Mouse (Mus musculus): Measurements from ENCODE around the gene Diaph3. TPM values are rescaled to one million over a fixed set of nuclear protein-coding genes. Genes with fewer than 3 reads are reported as not detected.
"Not testable (repeated sequence)": the region's sequence is repeated elsewhere in the genome, so short reads cannot be mapped to it uniquely, and the experiment has no call there.

Diaph3 gene
- total RNA-seq, 1 experiment from 2014 or later = 3.7 TPM

GRCm38 (mm10) chr14:87088456-87088855 is 52.6 kb downstream of the Diaph3 start:
- no peak for ATAC-seq (replicated peaks; ENCODE audit: insufficient number of reproducible peaks, low FRiP score, low TSS enrichment, poor library complexity, severe bottlenecking)

- no peak for ATAC-seq (replicated peaks; ENCODE audit: insufficient number of reproducible peaks, low FRiP score, low TSS enrichment, poor library complexity, severe bottlenecking)
Measured at GRCm38 (mm10) chr14:87087996-87088395, 53.0 kb downstream of the Diaph3 start.

- not testable (repeated sequence) for ATAC-seq (replicated peaks; ENCODE audit: insufficient number of reproducible peaks, low FRiP score, low TSS enrichment, poor library complexity, severe bottlenecking)
Measured at GRCm38 (mm10) chr14:87084906-87085305, 56.1 kb downstream of the Diaph3 start.

GRCm38 (mm10) chr14:87083911-87084310 is 57.1 kb downstream of the Diaph3 start:
- no peak for ATAC-seq (replicated peaks; ENCODE audit: insufficient number of reproducible peaks, low FRiP score, low TSS enrichment, poor library complexity, severe bottlenecking)

GRCm38 (mm10) chr14:87079725-87080124 is 61.3 kb downstream of the Diaph3 start:
- peak; percentile 53; the same call in 1 of the 2 replicates for ATAC-seq (replicated peaks; ENCODE audit: insufficient number of reproducible peaks, low FRiP score, low TSS enrichment, poor library complexity, severe bottlenecking)

- ATAC-seq (replicated peaks; ENCODE audit: insufficient number of reproducible peaks, low FRiP score, low TSS enrichment, poor library complexity, severe bottlenecking) = peak; percentile 76
Measured at GRCm38 (mm10) chr14:87075021-87075531, 66.0 kb downstream of the Diaph3 start.

- no peak for ATAC-seq (replicated peaks; ENCODE audit: insufficient number of reproducible peaks, low FRiP score, low TSS enrichment, poor library complexity, severe bottlenecking)
Measured at GRCm38 (mm10) chr14:87064281-87064680, 76.8 kb downstream of the Diaph3 start.

GRCm38 (mm10) chr14:87056169-87056568 is 84.9 kb downstream of the Diaph3 start:
- ATAC-seq (replicated peaks; ENCODE audit: insufficient number of reproducible peaks, low FRiP score, low TSS enrichment, poor library complexity, severe bottlenecking) = no peak

- no peak for ATAC-seq (replicated peaks; ENCODE audit: insufficient number of reproducible peaks, low FRiP score, low TSS enrichment, poor library complexity, severe bottlenecking)
Measured at GRCm38 (mm10) chr14:87051187-87051586, 89.8 kb downstream of the Diaph3 start.

- peak; percentile 91 for ATAC-seq (replicated peaks; ENCODE audit: insufficient number of reproducible peaks, low FRiP score, low TSS enrichment, poor library complexity, severe bottlenecking)
Measured at GRCm38 (mm10) chr14:87044401-87044806, 96.6 kb downstream of the Diaph3 start.

- no peak for ATAC-seq (replicated peaks; ENCODE audit: insufficient number of reproducible peaks, low FRiP score, low TSS enrichment, poor library complexity, severe bottlenecking)
Measured at GRCm38 (mm10) chr14:87020240-87020639, 120.8 kb downstream of the Diaph3 start.

- no peak for ATAC-seq (replicated peaks; ENCODE audit: insufficient number of reproducible peaks, low FRiP score, low TSS enrichment, poor library complexity, severe bottlenecking)
Measured at GRCm38 (mm10) chr14:87019687-87020086, 121.3 kb downstream of the Diaph3 start.

GRCm38 (mm10) chr14:86997318-86997717 is 143.7 kb downstream of the Diaph3 start:
- no peak for ATAC-seq (replicated peaks; ENCODE audit: insufficient number of reproducible peaks, low FRiP score, low TSS enrichment, poor library complexity, severe bottlenecking)

- ATAC-seq (replicated peaks; ENCODE audit: insufficient number of reproducible peaks, low FRiP score, low TSS enrichment, poor library complexity, severe bottlenecking) = no peak
Measured at GRCm38 (mm10) chr14:86951169-86951568, 189.9 kb downstream of the Diaph3 start.

- ATAC-seq (replicated peaks; ENCODE audit: insufficient number of reproducible peaks, low FRiP score, low TSS enrichment, poor library complexity, severe bottlenecking) = no peak
Measured at GRCm38 (mm10) chr14:86937953-86938352, 203.1 kb downstream of the Diaph3 start.

GRCm38 (mm10) chr14:86936424-86936823 is 204.6 kb downstream of the Diaph3 start:
- no peak for ATAC-seq (replicated peaks; ENCODE audit: insufficient number of reproducible peaks, low FRiP score, low TSS enrichment, poor library complexity, severe bottlenecking)

- ATAC-seq (replicated peaks; ENCODE audit: insufficient number of reproducible peaks, low FRiP score, low TSS enrichment, poor library complexity, severe bottlenecking) = no peak
Measured at GRCm38 (mm10) chr14:86930763-86931162, 210.3 kb downstream of the Diaph3 start.

GRCm38 (mm10) chr14:86926827-86927226 is 214.2 kb downstream of the Diaph3 start:
- no peak for ATAC-seq (replicated peaks; ENCODE audit: insufficient number of reproducible peaks, low FRiP score, low TSS enrichment, poor library complexity, severe bottlenecking)

GRCm38 (mm10) chr14:86898898-86899297 is 242.1 kb downstream of the Diaph3 start:
- no peak for ATAC-seq (replicated peaks; ENCODE audit: insufficient number of reproducible peaks, low FRiP score, low TSS enrichment, poor library complexity, severe bottlenecking)

- ATAC-seq (replicated peaks; ENCODE audit: insufficient number of reproducible peaks, low FRiP score, low TSS enrichment, poor library complexity, severe bottlenecking) = no peak
Measured at GRCm38 (mm10) chr14:86889070-86889804, 251.8 kb downstream of the Diaph3 start.

All from monocyte, adult 5-6 weeks (primary cell).